In genomic region chr11:95310648-95311424, GRCm38 (mm10) we compare ENCODE assay signal across 9 mouse cellular contexts. TPM values are rescaled to one million over a fixed set of nuclear protein-coding genes. Genes with fewer than 3 reads are reported as not detected.
A peak's percentile ranks its signal among the peaks of the same experiment; 100 is the strongest.
DNase-seq lines count a peak whose midpoint lies in the region; ATAC-seq and TF ChIP-seq lines count a peak whose summit lies in the region.
"Had no signal": no experiment of that assay in that cellular context is flagged by ENCODE, and none has a peak within 500 bp of the region (broad histone marks: within the 10 kb centered on the region; RNA-seq: fewer than 3 reads in every experiment).

No protein-coding gene starts in this region.

- no peak for TF ChIP-seq POLR2A in heart, adult 2 months (IDR thresholded peaks at IDR 0.05; ENCODE audit: insufficient read depth, low read depth, low read length)
- TF ChIP-seq POLR2A in MEL (IDR thresholded peaks at IDR 0.05; ENCODE audit: control insufficient read depth in 1 of 2, insufficient read depth in 1 of 2, low read depth in 1 of 2, low read length in 2 of 2, poor library complexity in 1 of 2), result peak in 1 of 2 experiments; percentile 21; a peak in 1 of 4 replicates

- no peak for DNase-seq in heart, adult 2 months
- DNase-seq in heart, postnatal 10 days, result no peak
- DNase-seq in MEL (ENCODE audit: low read depth, low spot score), result no peak
- no peak for DNase-seq in forebrain, embryonic 14.5 days (ENCODE audit: low spot score)
- DNase-seq in kidney, postnatal 25 days, result peak; percentile 23 to 49
- no peak for DNase-seq in stomach, postnatal 0 days (ENCODE audit: low spot score)
- DNase-seq in layer of hippocampus, adult 9-11 months, result no peak

- TF ChIP-seq EP300 in heart, adult 2 months (IDR thresholded peaks at IDR 0.05; ENCODE audit: insufficient read depth, low read depth, low read length), result no peak
- peak; percentile 8 to 39; a peak in 2 of 4 replicates for TF ChIP-seq EP300 in MEL (IDR thresholded peaks at IDR 0.05; ENCODE audit: low read depth in 1 of 2, low read length in 2 of 2)
- no peak for TF ChIP-seq EP300 in stomach, postnatal 0 days (optimal IDR thresholded peaks at IDR 0.05)

- H3K27me3 ChIP-seq in heart, adult 2 months (ENCODE audit: control insufficient read depth, insufficient read depth, low read length), result no peaks in the 10 kb centered on the region
- no peaks in the 10 kb centered on the region for H3K27me3 ChIP-seq in MEL (ENCODE audit: control insufficient read depth in 1 of 2, insufficient read depth in 2 of 2, low read length in 2 of 2)
- no peaks in the 10 kb centered on the region for H3K27me3 ChIP-seq in forebrain, embryonic 14.5 days (replicated peaks; ENCODE audit: control insufficient read depth, insufficient read depth, low read length)
- H3K27me3 ChIP-seq in megakaryocyte, embryonic 14.5 days (replicated peaks), result no peaks in the 10 kb centered on the region
- no peaks in the 10 kb centered on the region for H3K27me3 ChIP-seq in stomach, postnatal 0 days (ENCODE audit: control insufficient read depth, insufficient read depth, low read length)

- H3K9me3 ChIP-seq in MEL (replicated peaks; ENCODE audit: insufficient read depth, low read length), result no peaks in the 10 kb centered on the region
- H3K9me3 ChIP-seq in forebrain, embryonic 14.5 days (replicated peaks; ENCODE audit: control insufficient read depth, low read length), result no peaks in the 10 kb centered on the region
- H3K9me3 ChIP-seq in megakaryocyte, embryonic 14.5 days, result no peaks in the 10 kb centered on the region
- no peaks in the 10 kb centered on the region for H3K9me3 ChIP-seq in stomach, postnatal 0 days (ENCODE audit: control insufficient read depth, low read length)

- peaks cover 4% of the 10 kb centered on the region for H3K4me1 ChIP-seq in heart, adult 2 months (ENCODE audit: control insufficient read depth, insufficient read depth, low read length)
- H3K4me1 ChIP-seq in MEL (ENCODE audit: control insufficient read depth in 1 of 2, insufficient read depth in 2 of 2, low read length in 2 of 2), result peaks cover 35 to 36% of the 10 kb centered on the region in 2 experiments
- H3K4me1 ChIP-seq in forebrain, embryonic 14.5 days (ENCODE audit: control insufficient read depth, insufficient read depth, low read length), result peaks cover 14% of the 10 kb centered on the region
- H3K4me1 ChIP-seq in megakaryocyte, embryonic 14.5 days, result peaks cover 42% of the 10 kb centered on the region
- H3K4me1 ChIP-seq in stomach, postnatal 0 days (replicated peaks; ENCODE audit: control insufficient read depth, insufficient read depth), result peaks cover 4% of the 10 kb centered on the region; the same call in 1 of the 2 replicates

- peak overlapping the region; percentile 65 for H3K4me2 ChIP-seq in forebrain, embryonic 14.5 days (ENCODE audit: low read length)
- peak overlapping the region; percentile 65 for H3K4me2 ChIP-seq in stomach, postnatal 0 days (replicated peaks; ENCODE audit: low read depth)

- H3K36me3 ChIP-seq in heart, adult 2 months (ENCODE audit: control insufficient read depth, insufficient read depth, low read length), result no peaks in the 10 kb centered on the region
- peaks cover 6 to 44% of the 10 kb centered on the region in 2 experiments for H3K36me3 ChIP-seq in MEL (ENCODE audit: control insufficient read depth in 1 of 2, insufficient read depth in 2 of 2, low read length in 2 of 2)
- peaks cover 7% of the 10 kb centered on the region for H3K36me3 ChIP-seq in forebrain, embryonic 14.5 days (ENCODE audit: control insufficient read depth, insufficient read depth, low read length)
- peaks cover 15% of the 10 kb centered on the region for H3K36me3 ChIP-seq in megakaryocyte, embryonic 14.5 days (replicated peaks; ENCODE audit: low read length)
- 0 out of 2 replicates have a peak, but pooled peaks cover under 1% of the 10 kb centered on the region for H3K36me3 ChIP-seq in stomach, postnatal 0 days (ENCODE audit: control insufficient read depth, insufficient read depth, low read length)

- TF ChIP-seq RAD21 in MEL (IDR thresholded peaks at IDR 0.05; ENCODE audit: low read depth, low read length), result no peak

- H3K27ac ChIP-seq in heart, adult 2 months, result peak overlapping the region; percentile 99
- peak overlapping the region; percentile 79 for H3K27ac ChIP-seq in MEL (ENCODE audit: control insufficient read depth, low read depth, low read length)
- H3K27ac ChIP-seq in forebrain, embryonic 14.5 days (ENCODE audit: low read depth, low read length), result peak overlapping the region; percentile 52
- peak overlapping the region; percentile 89 for H3K27ac ChIP-seq in stomach, postnatal 0 days (replicated peaks)

- TF ChIP-seq CTCF in heart, adult 2 months (IDR thresholded peaks at IDR 0.05), result no peak
- TF ChIP-seq CTCF in MEL (IDR thresholded peaks at IDR 0.05 in 2 of 3, conservative IDR thresholded peaks at IDR 0.05 in 1 of 3; ENCODE audit: control insufficient read depth in 1 of 3, insufficient read depth in 1 of 3, low read depth in 2 of 3, low read length in 3 of 3, poor library complexity in 1 of 3, severe bottlenecking in 1 of 3), result no peak
- TF ChIP-seq CTCF in stomach, postnatal 0 days (IDR thresholded peaks at IDR 0.05; ENCODE audit: low read depth), result no peak

- 5% methylated on average over 17 of the region's 17 CpGs for WGBS in heart, adult 2 months
- WGBS in forebrain, embryonic 14.5 days, result 4% methylated on average over 17 of the region's 17 CpGs
- 6% methylated on average over 17 of the region's 17 CpGs for WGBS in stomach, postnatal 0 days

- H3K79me2 ChIP-seq in heart, adult 2 months (replicated peaks; ENCODE audit: control insufficient read depth, insufficient read depth, low read length), result peaks cover 3% of the 10 kb centered on the region; the same call in 1 of the 2 replicates
- H3K79me2 ChIP-seq in MEL (ENCODE audit: control insufficient read depth, insufficient read depth, low read length, poor library complexity), result peaks cover 33% of the 10 kb centered on the region

- ATAC-seq in forebrain, embryonic 14.5 days, result peak; percentile 1
- ATAC-seq in stomach, postnatal 0 days (ENCODE audit: low FRiP score, low TSS enrichment), result no peak

- peak overlapping the region; percentile 77 for H3K9ac ChIP-seq in heart, adult 2 months (ENCODE audit: low read depth, low read length)
- peak overlapping the region; percentile 65 for H3K9ac ChIP-seq in MEL (ENCODE audit: control insufficient read depth, low read depth, low read length, poor library complexity, severe bottlenecking)
- H3K9ac ChIP-seq in forebrain, embryonic 14.5 days (ENCODE audit: low read length), result peak overlapping the region; percentile 68
- H3K9ac ChIP-seq in stomach, postnatal 0 days (ENCODE audit: low read length), result peak overlapping the region; percentile 50

- H3K4me3 ChIP-seq in heart, adult 2 months, result peak overlapping the region; percentile 79
- peak overlapping the region; percentile 71 to 73 for H3K4me3 ChIP-seq in MEL (ENCODE audit: control insufficient read depth in 1 of 2, insufficient read depth in 1 of 2, low read depth in 2 of 2, low read length in 2 of 2)
- peak overlapping the region; percentile 89 for H3K4me3 ChIP-seq in forebrain, embryonic 14.5 days (ENCODE audit: low read depth, low read length)
- peak overlapping the region; percentile 100 for H3K4me3 ChIP-seq in megakaryocyte, embryonic 14.5 days (replicated peaks)
- H3K4me3 ChIP-seq in stomach, postnatal 0 days (ENCODE audit: low read depth, low read length), result peak overlapping the region; percentile 98

- intact Hi-C loops in heart, adult 2 months (cut with DNase I), result loop anchor here (2.0 to 5.0 kb wide), 3 partner anchors 26 to 74 kb away; partner anchors contain the start of genes Fam117a and Slc35b1
- intact Hi-C loops in heart, postnatal 10 days (cut with DNase I), result loop anchor here (2.0 to 5.0 kb wide), 3 partner anchors 26 to 74 kb away; partner anchors contain the start of genes Fam117a and Slc35b1

TF ChIP-seq in MEL, 35 proteins besides CTCF, POLR2A, EP300 and RAD21 (continues in another document):
- TF ChIP-seq CHD1 (IDR thresholded peaks at IDR 0.05; ENCODE audit: low read depth, low read length) (peak; percentile 92), POLR2AphosphoS2 (IDR thresholded peaks at IDR 0.05; ENCODE audit: low read length) (no peak), RCOR1 (IDR thresholded peaks at IDR 0.05; ENCODE audit: low read depth, low read length) (peak; percentile 88), HCFC1 (IDR thresholded peaks at IDR 0.05; ENCODE audit: low read depth, low read length) (no peak), MYC (IDR thresholded peaks at IDR 0.05; ENCODE audit: low read depth, low read length) (no peak), KAT2A (conservative IDR thresholded peaks at IDR 0.05; ENCODE audit: low read depth, low read length) (no peak)

RNA-seq across cellular contexts. Expression of gene Kat7, which starts 0.8 kb away (rescaled TPM):
- total RNA-seq in heart, adult 2 months (2021), result 10 to 100 TPM; 25.9 to 28.6 TPM
- polyA plus RNA-seq in heart, adult 2 months (2012; rRNA removed), result 19.8 and 31.4 TPM in 2 replicates
- 10 to 100 TPM; 45.1 to 51.1 TPM for total RNA-seq in heart, postnatal 10 days (2021)
- total RNA-seq in MEL (2012; rRNA removed), result 81.4 and 83.1 TPM in 2 replicates
- polyA plus RNA-seq in MEL (2012; ENCODE audit: insufficient read depth in 1 of 2, insufficient read length in 2 of 2, low read depth in 1 of 2, low replicate concordance in 2 of 2, missing spikeins in 1 of 2), result 100 to 1,000 TPM in 1 of 2 experiments, 10 to 100 TPM in 1; 95.4 to 100 TPM
- 66.5 and 68.0 TPM in 2 replicates for polyA plus RNA-seq in forebrain, embryonic 14.5 days (2014; fragmentation: Nextera tagmentation; extraction: Ambion mirVana)
- 0.48 and 11.7 TPM in 2 replicates for polyA plus RNA-seq in megakaryocyte, embryonic 14.5 days (2012; ENCODE audit: insufficient read depth, low replicate concordance)
- polyA plus RNA-seq in stomach, postnatal 0 days (2015; fragmentation: Nextera tagmentation; extraction: Ambion mirVana), result 25.0 and 27.2 TPM in 2 replicates

RNA-seq across cellular contexts. Expression of gene Fam117a, which starts 26.0 kb away (rescaled TPM):
- total RNA-seq in heart, adult 2 months (2021), result 1 to 10 TPM; 8.6 to 10.0 TPM
- 9.1 and 19.0 TPM in 2 replicates for polyA plus RNA-seq in heart, adult 2 months (2012; rRNA removed)
- 10 to 100 TPM in 1 of 2 experiments, 1 to 10 TPM in 1; 9.1 to 14.0 TPM for total RNA-seq in heart, postnatal 10 days (2021)
- 37.1 and 49.9 TPM in 2 replicates for total RNA-seq in MEL (2012; rRNA removed)
- 100 to 1,000 TPM in 1 of 2 experiments, not detected in 1; 116 TPM for polyA plus RNA-seq in MEL (2012; ENCODE audit: insufficient read depth in 1 of 2, insufficient read length in 2 of 2, low read depth in 1 of 2, low replicate concordance in 2 of 2, missing spikeins in 1 of 2)
- polyA plus RNA-seq in forebrain, embryonic 14.5 days (2014; fragmentation: Nextera tagmentation; extraction: Ambion mirVana), result 3.3 and 4.0 TPM in 2 replicates
- 42.4 and 44.8 TPM in 2 replicates for polyA plus RNA-seq in megakaryocyte, embryonic 14.5 days (2012; ENCODE audit: insufficient read depth, low replicate concordance)
- 5.7 and 6.7 TPM in 2 replicates for polyA plus RNA-seq in stomach, postnatal 0 days (2015; fragmentation: Nextera tagmentation; extraction: Ambion mirVana)

RNA-seq across cellular contexts. Expression of gene Tac4, which starts 49.5 kb away (rescaled TPM):
- not detected for total RNA-seq in heart, adult 2 months (2021)
- polyA plus RNA-seq in heart, adult 2 months (2012; rRNA removed), result 0.12 TPM in 1 of 2 replicates, not detected in the other
- not detected for total RNA-seq in heart, postnatal 10 days (2021)
- total RNA-seq in MEL (2012; rRNA removed), result 0.20 and 0.39 TPM in 2 replicates
- under 1 TPM in 1 of 2 experiments, not detected in 1; 0.07 TPM for polyA plus RNA-seq in MEL (2012; ENCODE audit: insufficient read depth in 1 of 2, insufficient read length in 2 of 2, low read depth in 1 of 2, low replicate concordance in 2 of 2, missing spikeins in 1 of 2)
- not detected in 2 replicates for polyA plus RNA-seq in forebrain, embryonic 14.5 days (2014; fragmentation: Nextera tagmentation; extraction: Ambion mirVana)
- polyA plus RNA-seq in megakaryocyte, embryonic 14.5 days (2012; ENCODE audit: insufficient read depth, low replicate concordance), result 1.3 and 1.9 TPM in 2 replicates
- polyA plus RNA-seq in stomach, postnatal 0 days (2015; fragmentation: Nextera tagmentation; extraction: Ambion mirVana), result 0.25 and 0.29 TPM in 2 replicates
- total RNA-seq: hematopoietic stem cell, adult 5-6 weeks had no signal

Comparison
In these comparisons a context has a peak if more than half of its experiments do, and no peak if none do; other contexts are left out.
1. DNase-seq: peak in kidney, postnatal 25 days (2 of 2); none in heart, adult 2 months (0 of 2), heart, postnatal 10 days (0 of 2), MEL (single experiment), forebrain, embryonic 14.5 days (single experiment), stomach, postnatal 0 days (single experiment) and layer of hippocampus, adult 9-11 months (single experiment).
2. Peak in every context shown above with its lines, with median percentiles within 50 percentile points of each other: H3K27ac ChIP-seq, H3K4me3 ChIP-seq and H3K9ac ChIP-seq.